Mouse (Mus musculus): ENCODE results near the gene Spo11.

GRCm38 (mm10) chr2:173024392-173024791 is 46.9 kb downstream of the Spo11 start:
- TF ChIP-seq CTCF (IDR thresholded peaks at IDR 0.05; ENCODE audit: control insufficient read depth, insufficient read depth, insufficient replicate concordance, low read depth, low read length) (no peak), POLR2A (IDR thresholded peaks at IDR 0.05; ENCODE audit: control insufficient read depth, low read depth, low read length) (no peak)

All from testis, adult 2 months (tissue).